Mouse (Mus musculus): ENCODE measurements around the gene Col6a2.

- TF ChIP-seq CTCF (IDR thresholded peaks at IDR 0.05; ENCODE audit: control insufficient read depth, insufficient read depth, insufficient read length) (no peak), MYOD1 (IDR thresholded peaks at IDR 0.05; ENCODE audit: control insufficient read depth, insufficient read length, low read depth) (no peak)
Observed at GRCm38 (mm10) chr10:76554061-76554460, 69.4 kb downstream of the Col6a2 start.

Data from C2C12 (cell line).